Mouse (Mus musculus) spleen, adult 2 months (tissue): ENCODE measurements around the gene Ppp1r1c.

ENCODE experiments used
- CTCF ChIP-seq: fragments of 200-500 bp; IDR thresholded peaks from 2 replicates; pipeline ENCODE4 v1.5.1; 2011; ENCODE audit warnings: mild to moderate bottlenecking, inconsistent platforms; ENCODE audit not compliant: insufficient read depth, insufficient read length, insufficient replicate concordance; ENCODE audit errors: extremely low read depth
- POLR2A ChIP-seq: fragments of 200-500 bp; IDR thresholded peaks from 2 replicates; pipeline ENCODE4 v1.6.1; 2011; ENCODE audit warnings: low read depth, low read length, inconsistent platforms

GRCm38 (mm10) chr2:79660417-79661185 lies 47.0 kb upstream of the Ppp1r1c start:
- TF ChIP-seq CTCF: no peak
- TF ChIP-seq POLR2A: no peak
